Mouse (Mus musculus) liver, postnatal 0 days (tissue): ENCODE data around the gene Prkar1a.

ENCODE experiments used
- CTCF ChIP-seq: sonication (generic); IDR thresholded peaks from 2 replicates; pipeline ENCODE4 v1.5.1; 2016; ENCODE audit warnings: antibody characterized with exemption, low read depth
- EP300 ChIP-seq: IDR thresholded peaks from 2 replicates; pipeline ENCODE4 v1.6.1; 2016; ENCODE audit warnings: antibody characterized with exemption, low read depth, mild to moderate bottlenecking

GRCm38 (mm10) chr11:109705336-109706054 lies 56.3 kb downstream of the Prkar1a start:
- TF ChIP-seq CTCF: no peak
- no peak for TF ChIP-seq EP300
